Mouse (Mus musculus) embryo, embryonic 11 days (tissue): ENCODE results near the gene Mob3b.

ENCODE experiments used
- DNase-seq: peaks from one replicate; pipeline ENCODE4 v3.0.0-alpha.2; 2015

The Mob3b gene

DNA sequence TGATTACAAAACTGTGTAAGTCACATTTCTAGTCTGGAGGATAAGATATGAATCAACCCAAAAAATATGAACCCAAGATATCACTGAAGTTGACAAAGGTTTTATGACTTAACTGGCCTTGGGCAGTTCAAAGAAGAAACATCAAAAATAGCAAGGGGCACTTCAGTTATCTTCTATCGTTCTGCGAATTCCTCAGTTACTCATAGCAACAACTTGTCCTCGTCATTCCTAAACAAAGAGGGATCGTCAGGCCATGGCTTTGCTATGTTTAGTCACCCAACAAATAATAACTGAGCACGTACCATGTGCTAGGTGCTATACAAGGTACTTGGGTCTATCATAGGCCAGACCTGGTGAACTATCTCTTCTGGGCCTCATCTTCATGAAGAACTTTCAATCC is 10.7 kb downstream of the Mob3b start:
- no peak for DNase-seq

DNA sequence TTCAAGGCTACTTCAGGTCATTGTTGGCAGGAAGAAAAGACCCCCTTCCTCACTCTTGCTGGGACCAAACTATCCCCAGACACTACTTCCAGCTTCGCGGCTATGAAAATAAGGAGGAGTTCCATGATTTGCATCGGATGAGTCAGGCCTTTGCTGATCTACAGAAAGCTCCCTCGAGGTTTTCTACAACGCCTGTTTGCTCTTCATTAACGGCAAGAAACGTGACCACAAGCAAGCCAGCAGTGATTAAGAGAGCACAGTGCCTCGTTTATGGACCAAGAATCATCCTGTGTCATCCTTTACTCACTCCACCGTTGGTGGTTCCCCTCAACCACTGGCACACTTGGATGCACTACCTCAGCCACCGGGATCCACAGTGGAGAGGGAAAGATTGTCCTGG is 11.6 kb downstream of the Mob3b start:
- DNase-seq = no peak

DNA sequence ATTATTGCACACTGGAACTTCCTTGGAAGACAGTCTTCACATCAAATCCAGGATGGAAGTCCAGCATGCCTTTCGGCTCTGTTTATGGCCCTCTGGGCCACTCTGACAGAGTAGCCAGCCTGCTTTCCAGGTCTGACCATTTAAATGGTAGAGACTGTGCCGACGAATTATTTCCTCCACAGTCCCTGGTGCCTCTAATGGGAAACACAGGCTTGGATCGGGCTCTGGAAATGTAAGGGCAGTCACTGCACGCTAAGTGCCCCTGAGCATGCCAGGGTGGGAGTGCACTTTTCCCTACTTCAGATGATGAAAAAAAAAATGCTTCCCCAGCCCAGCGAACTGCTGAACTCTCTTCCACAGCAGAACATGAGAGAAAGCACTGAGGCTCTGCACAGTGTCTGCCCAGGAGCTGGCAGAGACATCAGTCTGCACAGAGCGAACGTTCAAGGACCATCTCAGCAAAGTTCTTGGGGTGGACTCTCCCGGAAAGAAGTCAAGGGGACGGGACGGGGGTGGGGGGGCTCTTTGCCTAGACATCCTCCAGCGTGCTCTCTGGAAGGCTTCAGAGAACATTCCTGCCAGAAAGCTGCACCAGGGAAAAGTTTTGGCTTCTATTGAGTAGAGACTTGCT is 13.7 kb downstream of the Mob3b start:
- no peak for DNase-seq

DNA sequence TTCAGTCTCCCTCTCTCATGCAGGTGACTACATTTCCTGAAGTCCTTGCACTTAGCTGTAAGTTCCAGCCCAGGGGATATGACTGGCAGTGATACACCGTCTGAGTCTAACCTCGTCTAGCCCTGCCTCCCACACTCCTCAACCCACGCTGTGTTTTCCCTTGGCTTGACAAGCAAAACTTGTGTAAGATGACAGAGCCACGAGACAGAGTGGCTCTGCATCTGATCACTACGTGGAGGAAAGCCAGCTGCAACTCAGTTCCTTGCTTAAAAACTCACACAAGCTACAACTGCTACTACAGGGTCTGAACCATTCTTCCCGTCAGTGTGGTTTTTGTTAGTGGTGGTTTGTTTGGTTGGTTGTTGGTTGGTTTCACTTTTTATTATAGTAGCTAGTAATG is 17.0 kb downstream of the Mob3b start:
- DNase-seq = no peak

DNA sequence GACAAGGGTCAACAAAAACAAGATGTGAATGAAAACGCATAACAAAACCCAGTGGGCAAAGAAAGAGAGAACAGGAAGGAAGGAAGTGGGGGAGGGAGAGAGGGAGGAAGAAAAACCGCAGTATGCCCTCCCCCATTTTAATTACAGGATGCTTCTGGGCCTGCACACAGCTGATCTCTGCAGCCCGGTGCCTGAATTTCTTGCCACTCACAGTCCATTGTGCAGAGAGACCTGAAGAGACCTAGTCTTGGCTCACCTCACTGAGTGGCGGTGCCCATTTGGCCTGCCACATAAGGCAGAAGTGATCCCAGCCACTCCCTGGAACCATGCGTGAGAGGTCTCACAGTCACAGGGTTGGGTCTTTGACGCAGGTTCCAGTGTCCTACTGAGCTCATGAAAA is 19.2 kb downstream of the Mob3b start:
- no peak for DNase-seq

DNA sequence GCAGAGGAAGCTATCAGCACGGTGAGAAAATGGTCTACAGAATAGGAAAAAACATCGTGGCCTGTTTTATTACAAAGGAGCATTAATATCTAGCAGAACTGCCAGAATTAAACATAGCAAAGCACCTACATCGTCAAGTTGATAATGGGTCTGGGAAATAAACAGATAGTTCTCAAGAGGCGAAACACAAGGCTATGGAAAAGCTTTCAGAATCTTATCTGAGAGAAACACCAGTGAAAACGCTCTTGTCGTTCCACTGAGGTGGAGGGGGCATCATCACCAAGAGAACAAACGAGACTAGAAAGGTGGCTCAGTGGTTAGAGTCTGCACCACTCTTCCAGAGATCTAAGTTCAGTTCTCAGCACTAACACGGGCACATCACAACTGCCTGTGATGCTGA is 20.3 kb downstream of the Mob3b start:
- DNase-seq = no peak

DNA sequence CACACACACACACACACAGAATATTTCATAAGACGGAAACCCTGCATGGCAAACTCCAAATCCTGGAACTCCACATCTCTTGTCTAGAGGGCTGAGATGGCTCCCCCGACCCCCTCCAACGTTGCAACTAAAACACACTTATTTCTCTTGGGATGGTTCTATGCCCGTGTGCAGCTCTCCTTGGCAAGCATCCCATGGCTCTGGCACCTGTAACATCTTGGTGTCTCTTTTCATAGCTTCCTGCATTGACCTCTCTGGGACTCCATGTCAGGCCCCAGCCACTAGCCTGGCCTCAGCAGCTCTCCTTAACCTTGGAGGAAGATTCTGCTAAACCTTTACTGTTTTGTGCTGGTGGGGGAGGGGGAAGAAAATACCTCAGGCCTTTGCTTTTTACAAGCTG is 21.5 kb downstream of the Mob3b start:
- no peak for DNase-seq

DNA sequence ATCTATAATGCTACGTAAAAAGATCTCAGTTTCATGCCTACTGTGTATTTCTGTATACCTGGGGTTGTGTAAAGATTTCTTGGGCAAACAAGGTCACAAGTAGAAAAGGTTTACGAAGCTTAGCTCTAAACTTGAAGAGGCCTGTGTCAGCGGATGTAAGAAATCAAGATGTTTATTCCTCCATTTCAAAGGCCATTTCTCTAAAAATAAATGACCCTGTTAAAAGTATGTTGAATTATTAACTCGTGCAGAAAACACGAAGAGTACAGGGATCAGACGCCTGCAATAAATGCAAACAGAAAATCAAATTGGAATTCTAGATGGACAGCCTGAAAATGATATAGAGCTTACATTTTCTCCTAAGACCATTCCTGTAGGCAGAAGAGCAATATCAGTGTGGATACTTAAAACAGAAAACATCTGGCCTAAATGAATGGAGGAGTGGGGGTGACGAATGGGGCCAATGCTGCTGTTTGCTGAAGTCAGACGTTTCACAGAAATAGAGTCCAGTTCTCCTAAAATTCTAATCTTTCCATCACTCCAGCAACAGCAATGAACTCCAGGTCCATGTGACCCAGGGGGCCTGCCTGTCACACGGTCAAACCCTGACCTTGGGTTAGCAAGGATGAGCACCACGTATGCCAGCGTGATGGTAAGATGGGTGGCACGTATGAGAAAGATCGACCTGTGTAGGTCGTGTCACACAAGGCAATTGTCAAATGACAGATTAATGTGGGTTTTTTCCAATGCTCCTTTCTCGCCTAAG is 22.3 kb downstream of the Mob3b start:
- DNase-seq = no peak

DNA sequence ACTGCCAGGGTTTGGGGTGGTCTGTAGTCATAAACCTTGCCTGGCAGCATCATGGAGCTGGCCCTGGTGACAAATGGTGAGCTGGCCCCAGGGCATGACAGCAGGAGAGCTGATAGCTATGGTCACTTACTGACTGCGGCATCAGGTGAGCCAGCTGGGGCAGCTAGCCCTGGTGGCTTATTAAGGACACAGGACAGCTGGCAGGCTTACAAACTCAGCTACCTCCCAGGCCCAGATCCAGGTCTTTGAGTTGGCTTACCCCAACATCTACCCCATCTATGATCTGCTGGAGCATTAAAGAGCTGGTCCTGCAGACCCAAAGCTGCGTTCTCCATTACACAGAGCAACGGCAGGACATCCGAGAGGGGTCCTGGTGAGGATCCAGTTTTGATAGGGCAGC is 23.9 kb downstream of the Mob3b start:
- no peak for DNase-seq

DNA sequence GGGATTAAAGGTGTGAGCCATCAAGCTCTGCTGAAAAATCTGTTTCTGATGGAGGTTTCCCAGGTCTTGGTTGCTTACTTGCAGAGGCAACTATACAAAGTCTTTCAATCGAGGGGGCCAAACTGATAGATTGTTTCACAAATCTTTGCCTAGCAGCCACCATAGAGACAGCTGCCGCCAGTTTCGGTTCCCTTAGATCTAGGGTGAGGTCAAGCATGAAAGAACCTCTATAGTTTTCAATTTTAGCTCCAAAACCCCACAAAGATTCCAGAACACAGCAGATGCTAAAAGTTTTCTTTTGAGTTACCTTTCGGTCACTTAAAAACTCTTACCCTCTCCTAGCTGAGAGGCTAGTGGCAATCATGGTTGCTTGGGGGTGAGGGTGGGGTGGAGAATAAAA is 25.7 kb downstream of the Mob3b start:
- DNase-seq = no peak

DNA sequence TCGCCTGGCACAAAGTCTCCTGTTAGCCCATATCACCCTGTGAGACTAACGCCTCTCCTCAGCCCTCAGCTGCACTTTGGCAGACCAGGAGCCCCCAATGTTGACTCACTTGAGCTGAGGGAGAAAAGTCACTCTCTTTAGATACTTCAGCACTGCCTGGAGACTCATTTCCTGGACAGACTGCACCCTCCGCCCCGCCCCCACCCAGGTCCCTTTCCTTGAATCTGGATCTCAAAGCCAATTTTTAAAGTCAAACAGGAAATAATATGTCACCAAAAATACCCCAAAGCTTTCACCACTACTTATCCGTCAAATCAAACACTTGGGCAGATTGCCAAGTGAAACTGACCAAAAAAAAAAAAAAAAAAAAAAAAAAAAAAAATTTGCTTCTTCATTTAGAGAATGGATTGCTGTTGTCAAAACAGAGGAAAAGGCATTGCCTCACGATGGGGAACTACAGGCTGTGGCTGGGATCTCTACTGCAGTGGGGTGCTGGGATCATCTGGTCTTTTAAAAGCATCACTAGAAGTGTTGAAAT is 26.8 kb downstream of the Mob3b start:
- DNase-seq = no peak

DNA sequence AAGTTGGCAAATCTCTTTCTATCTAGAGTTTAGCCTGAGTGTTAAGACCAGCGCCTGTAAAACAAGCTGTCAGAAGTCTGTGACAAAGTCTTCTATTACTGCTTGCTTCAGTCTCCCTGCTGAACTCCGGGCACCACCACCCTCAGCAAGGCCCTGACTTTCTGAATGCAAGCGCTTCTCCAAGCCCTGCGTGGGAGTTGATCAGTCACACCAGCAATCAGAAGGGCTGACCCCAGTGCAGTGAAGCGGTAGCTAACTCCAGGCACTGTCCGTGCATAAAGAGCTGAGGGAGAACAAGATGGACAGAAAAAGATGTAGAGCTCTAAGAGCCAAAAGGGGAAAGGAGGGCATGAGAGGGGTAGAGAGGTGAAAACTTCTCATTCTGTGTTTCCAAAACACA is 29.5 kb downstream of the Mob3b start:
- no peak for DNase-seq

DNA sequence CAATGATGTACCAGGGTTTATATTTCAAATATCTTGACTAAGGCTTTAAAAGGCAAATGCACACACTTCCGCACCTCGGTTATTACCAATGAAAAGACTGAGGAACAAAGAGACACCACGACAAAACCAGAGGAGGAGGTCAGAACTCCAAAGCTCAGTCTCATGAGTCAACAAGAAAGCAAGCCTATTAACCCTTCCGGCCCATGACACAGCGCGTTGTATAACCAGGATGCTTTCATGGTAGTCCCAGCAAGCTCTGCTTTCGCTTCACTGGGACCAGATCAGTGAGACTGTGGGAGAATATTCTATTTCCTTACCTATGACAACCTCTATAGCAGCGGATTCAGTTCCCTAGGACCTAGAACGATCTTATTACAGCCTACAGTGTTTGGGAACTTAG is 30.5 kb downstream of the Mob3b start:
- no peak for DNase-seq

DNA sequence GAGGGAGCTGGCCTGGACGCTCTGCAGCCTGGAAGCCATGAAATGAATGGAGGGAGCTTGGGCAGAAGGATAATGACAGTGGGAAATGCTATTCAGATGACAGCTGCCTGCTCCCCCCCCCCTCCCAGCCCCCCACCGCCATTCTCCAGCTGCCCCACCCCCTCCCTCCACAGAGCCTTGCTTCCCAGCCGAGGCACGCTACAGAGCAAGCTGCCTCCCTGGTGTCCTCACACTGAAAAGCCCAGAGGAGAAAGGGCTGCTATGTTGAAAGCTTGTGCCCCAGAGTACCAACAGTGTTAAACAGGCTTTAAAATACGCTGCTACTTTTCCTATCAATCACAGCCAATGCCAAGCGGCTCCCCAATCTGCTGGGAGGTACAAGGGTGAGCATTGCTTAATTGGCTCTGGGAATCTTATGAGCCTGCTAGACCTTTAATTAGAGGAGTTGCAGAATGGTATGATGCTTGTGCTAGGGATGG is 31.9 kb downstream of the Mob3b start:
- DNase-seq = peak; percentile 78

DNA sequence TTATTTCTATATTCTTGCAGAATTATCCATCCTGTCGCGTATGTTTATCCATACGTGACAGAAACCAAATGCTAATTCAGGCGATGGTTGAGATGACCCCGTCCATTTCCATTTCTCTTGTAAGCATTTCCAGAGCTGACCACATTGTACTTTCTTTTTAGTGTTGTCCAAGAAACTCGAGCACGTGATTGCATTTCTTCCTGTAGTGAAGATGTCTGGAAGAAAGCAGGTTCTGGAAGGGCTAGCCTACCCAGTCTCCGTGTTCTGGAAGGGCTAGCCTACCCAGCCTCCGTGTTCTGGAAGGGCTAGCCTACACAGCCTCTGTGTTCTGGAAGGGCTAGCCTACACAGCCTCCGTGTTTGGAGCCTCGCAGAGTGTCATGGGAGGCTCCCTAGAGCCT is 33.3 kb downstream of the Mob3b start:
- no peak for DNase-seq

DNA sequence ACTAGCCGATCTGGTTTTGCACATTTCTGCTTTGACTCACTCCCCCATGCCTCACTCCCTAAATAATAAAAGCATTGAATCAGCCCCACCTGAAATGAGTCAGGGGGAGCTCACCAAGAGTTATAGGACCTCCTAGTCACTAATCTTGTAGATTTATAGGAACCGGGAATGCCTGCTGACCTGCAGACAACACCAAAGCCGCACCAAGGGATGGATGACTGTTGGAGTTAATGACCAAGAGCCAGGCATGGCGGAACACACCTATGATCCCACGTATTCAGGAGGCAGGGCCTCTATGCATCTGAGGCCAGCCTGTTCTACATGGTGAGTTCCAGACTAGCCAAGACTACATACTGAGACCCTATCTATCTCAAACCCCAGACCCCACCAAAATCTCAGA is 34.2 kb downstream of the Mob3b start:
- no peak for DNase-seq

DNA sequence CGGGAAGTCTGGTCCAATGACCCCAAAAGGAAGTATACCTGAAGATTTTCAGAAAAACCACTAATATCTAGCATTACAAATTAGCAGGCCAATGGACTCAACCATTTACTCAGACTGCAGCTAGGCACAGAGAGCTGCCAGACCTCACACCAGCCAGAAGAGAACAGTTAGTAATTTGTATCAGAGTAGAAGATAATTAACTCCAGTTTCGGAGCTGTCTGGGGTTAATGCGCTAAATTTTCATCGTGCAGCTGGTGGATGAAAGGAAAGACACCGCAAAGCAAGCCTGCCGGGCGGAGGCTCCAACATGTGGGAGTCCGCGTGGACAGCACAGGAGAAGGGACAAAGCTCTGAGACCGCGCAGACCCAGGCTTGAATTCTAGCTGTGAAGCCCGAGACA is 36.2 kb downstream of the Mob3b start:
- DNase-seq = peak; percentile 63

DNA sequence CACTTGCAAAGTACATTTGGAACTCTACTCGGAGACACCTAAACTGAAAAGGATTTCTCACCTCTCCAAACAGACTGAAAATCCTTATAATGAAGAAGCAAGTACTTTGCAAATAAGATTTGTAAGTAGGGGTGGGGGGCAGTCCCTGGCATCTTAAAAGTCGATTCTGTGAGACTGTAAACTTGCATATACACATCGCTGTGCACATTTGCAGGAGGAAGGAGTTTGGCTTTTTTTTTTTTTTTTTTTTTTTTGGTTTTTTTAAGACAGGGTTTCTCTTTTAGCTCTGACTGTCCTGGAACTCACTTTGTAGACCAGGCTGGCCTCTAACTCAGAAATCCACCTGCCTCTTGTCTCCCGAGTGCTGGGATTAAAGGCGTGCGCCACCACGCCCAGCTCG is 36.7 kb downstream of the Mob3b start:
- no peak for DNase-seq

DNA sequence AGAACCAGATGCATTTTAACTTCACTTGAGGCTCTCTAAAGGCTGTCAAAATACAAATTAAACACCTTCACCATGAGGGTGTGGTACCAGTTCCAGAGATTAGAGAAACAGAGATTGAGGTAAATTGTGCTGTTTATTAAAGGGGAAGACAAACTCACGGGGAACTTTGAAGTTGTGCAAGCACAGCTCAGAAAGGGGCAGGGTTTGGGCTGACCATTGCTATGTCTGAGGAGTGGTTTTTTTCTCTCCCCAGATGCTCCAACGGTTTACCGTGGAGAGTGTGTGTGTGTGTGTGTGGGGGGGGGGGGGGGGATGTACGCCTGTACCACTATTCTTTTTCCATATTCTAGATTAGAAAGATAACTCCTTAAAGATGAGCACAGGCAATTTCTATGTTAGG is 37.1 kb downstream of the Mob3b start:
- DNase-seq = no peak

DNA sequence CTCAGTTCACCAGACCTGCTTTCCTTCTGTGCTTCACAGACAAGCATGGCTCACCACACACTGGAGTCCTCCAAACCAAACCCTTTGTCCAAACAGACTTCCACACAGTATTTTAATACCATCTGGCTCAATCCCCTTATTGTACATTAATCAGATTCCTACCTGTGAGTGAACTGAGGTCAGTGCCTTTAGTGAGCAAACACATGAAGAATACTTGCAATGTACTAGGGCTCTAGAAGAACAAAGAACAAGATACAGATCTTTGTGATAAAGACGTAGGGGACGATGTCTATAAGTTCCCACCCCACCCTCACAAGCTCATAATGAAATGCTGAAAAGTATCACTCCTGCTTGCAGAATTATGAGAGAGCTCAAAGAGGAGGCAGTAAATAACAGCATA is 38.4 kb downstream of the Mob3b start:
- DNase-seq = no peak

DNA sequence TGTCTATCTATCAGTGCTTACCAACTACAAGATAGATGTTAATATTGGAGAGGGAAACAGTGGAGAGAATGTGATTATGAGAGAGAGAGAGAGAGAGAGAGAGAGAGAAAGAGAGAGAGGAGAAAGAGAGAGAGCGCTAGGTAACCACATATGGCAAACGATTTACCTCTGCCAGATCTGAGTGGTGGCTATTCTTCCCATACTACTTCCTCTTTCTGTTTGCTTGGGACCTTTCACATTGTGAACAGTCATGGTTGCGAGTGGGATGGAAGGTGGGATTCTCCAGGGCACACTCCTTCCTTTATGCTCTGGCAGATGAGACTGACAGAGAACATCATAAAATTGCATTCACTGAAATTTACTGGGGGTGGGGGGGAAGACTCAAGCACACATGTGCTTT is 40.1 kb downstream of the Mob3b start:
- DNase-seq = no peak

DNA sequence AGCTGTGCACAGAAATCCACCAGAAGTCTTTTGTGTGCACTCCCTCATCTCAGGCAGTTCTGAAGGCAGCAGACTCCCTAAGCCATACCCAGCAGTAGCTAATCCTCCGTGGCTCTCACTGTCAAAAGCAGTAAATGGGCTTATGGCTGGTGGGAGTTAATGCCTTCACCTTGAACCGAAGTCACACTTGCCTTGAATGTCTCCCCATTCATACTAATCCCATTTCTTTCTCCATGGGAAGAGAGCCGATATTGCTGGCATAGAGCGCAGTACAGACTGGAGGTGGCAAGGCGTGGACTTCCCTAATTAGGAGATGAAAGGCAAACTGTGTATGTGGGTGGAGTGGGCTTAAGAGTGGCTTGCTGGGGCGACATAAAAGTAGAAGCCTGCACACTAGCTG is 41.4 kb downstream of the Mob3b start:
- no peak for DNase-seq

DNA sequence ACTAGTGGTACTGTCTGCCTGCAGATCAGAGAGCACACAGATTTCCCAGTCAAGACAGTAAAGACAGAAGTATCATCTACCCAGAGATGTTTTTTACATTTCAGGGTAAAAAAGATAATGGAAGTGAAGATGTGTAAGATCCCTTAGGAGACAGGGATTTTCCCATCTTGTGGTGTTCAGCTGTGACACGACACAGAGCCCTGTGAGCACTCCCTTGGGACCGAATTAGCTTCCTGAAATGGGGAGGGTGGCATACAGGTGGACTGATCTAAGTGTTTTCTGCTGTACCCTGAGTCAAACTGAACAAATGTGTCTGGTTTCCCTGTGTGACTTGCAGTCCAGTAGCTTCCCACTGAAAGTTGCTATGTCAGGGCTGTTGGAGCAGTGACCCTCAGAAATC is 42.3 kb downstream of the Mob3b start:
- no peak for DNase-seq

DNA sequence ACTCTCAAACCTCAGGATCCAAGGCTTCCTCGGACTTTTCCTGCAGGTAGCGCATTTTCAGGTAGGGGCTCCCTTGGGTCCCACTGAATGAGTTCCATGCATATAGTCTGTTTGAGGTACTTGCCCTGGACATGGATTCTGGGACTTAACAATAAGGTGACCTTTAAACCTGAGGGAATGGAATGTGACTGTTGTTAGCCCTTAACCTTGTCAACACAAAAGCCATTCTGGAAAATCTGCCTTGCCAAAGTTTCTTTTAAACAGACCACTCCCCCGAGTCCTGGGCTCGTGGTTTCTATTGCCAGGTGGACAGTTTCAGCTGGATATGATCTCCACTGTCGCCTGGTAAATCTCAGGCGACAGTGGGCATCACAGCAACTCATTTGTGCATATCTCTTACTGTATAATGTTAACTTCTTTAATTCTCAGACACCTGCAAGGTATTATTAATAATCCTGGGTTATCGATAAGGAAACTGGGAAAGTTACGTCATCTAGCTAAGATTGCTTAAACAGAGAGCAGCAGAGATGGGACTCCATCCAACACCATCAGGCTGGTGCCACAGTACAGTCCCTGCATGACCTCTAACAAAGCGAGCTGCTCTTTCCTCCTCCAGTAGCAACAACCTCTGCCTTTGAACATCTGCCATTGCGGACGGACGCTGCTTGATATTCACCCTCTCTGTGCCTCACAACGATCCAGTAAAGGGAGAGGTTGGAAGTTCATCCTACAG is 43.6 kb downstream of the Mob3b start:
- no peak for DNase-seq
